Mouse (Mus musculus): Measurements from ENCODE around the gene Gm38392. TPM values are rescaled to one million over a fixed set of nuclear protein-coding genes. Genes with fewer than 3 reads are reported as not detected.

Gene Gm38392
- total RNA-seq, 2 experiments from 2014 or later = not detected

- no peak for DNase-seq
Measured at GRCm38 (mm10) chr3:88214197-88214938, 72.6 kb downstream of the Gm38392 start.

- no peak for DNase-seq
Measured at GRCm38 (mm10) chr3:88213019-88213418, 74.0 kb downstream of the Gm38392 start.

- no peak for DNase-seq
Measured at GRCm38 (mm10) chr3:88212356-88212755, 74.7 kb downstream of the Gm38392 start.

- no peak for DNase-seq
Measured at GRCm38 (mm10) chr3:88210918-88211317, 76.1 kb downstream of the Gm38392 start.

GRCm38 (mm10) chr3:88210121-88210520 is 76.9 kb downstream of the Gm38392 start:
- no peak for DNase-seq

- DNase-seq = no peak
Measured at GRCm38 (mm10) chr3:88209306-88209705, 77.7 kb downstream of the Gm38392 start.

- no peak for DNase-seq
Measured at GRCm38 (mm10) chr3:88208226-88208720, 78.7 kb downstream of the Gm38392 start.

GRCm38 (mm10) chr3:88207451-88208100 is 79.4 kb downstream of the Gm38392 start:
- DNase-seq = no peak

GRCm38 (mm10) chr3:88206901-88207371 is 80.1 kb downstream of the Gm38392 start:
- DNase-seq = no peak

- DNase-seq = no peak
Measured at GRCm38 (mm10) chr3:88206500-88206899, 80.5 kb downstream of the Gm38392 start.

GRCm38 (mm10) chr3:88205563-88206491 is 81.2 kb downstream of the Gm38392 start:
- no peak for DNase-seq

- DNase-seq = no peak
Measured at GRCm38 (mm10) chr3:88205176-88205562, 81.8 kb downstream of the Gm38392 start.

GRCm38 (mm10) chr3:88204751-88205150 is 82.3 kb downstream of the Gm38392 start:
- DNase-seq = no peak

GRCm38 (mm10) chr3:88203999-88204700 is 82.9 kb downstream of the Gm38392 start:
- DNase-seq = no peak

- DNase-seq = no peak
Measured at GRCm38 (mm10) chr3:88203456-88203855, 83.6 kb downstream of the Gm38392 start.

- no peak for DNase-seq
Measured at GRCm38 (mm10) chr3:88202986-88203385, 84.0 kb downstream of the Gm38392 start.

GRCm38 (mm10) chr3:88201640-88202039 is 85.4 kb downstream of the Gm38392 start:
- DNase-seq = no peak

- no peak for DNase-seq
Measured at GRCm38 (mm10) chr3:88200972-88201330, 86.1 kb downstream of the Gm38392 start.

GRCm38 (mm10) chr3:88200161-88200971 is 86.6 kb downstream of the Gm38392 start:
- DNase-seq = no peak

- no peak for DNase-seq
Measured at GRCm38 (mm10) chr3:88199541-88200110, 87.4 kb downstream of the Gm38392 start.

GRCm38 (mm10) chr3:88198505-88199020 is 88.4 kb downstream of the Gm38392 start:
- DNase-seq = no peak
